Mouse (Mus musculus): ENCODE data around the gene Angel2. TPM values are rescaled to one million over a fixed set of nuclear protein-coding genes. Genes with fewer than 3 reads are reported as not detected.

Angel2 gene
- polyA plus RNA-seq, 1 experiment from 2014 or later = 43.8 TPM

DNA sequence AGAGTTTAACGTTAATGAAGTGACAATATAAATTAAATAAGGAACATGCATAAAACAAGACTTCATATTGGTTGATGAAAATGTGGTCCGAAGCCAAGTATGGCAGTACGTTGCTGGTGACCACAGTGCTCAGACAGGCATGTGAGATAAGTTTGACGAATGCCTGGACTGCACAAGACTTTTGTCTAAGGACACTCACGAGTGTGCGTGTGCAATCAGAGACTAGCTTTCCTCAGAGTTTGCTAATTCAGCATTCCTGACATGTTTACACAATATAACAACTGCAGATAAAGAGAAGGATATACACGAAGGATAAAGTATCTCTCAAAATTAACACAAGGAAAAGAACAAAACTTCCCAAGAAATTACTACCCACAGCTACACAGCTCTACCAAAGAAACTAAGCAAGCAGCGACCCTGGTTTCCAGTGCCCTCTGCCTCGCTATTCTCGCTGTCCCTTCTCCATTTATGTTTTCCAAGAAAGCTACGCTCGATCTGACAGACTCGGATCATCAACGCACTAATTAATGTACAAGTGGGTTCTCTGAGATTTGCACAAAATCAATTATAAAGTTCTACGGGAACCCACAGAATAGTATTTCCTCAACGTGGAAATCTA lies 2.9 kb downstream of the Angel2 start:
- peak overlapping the region; percentile 82 for H3K4me3 ChIP-seq (replicated peaks; ENCODE audit: low read depth, low read length)
- peak overlapping the region; percentile 98 for H3K27ac ChIP-seq
- H3K27me3 ChIP-seq (ENCODE audit: insufficient read depth, low read length) = no peaks in the 10 kb centered on the region
- peak overlapping the region; percentile 64 for H3K4me2 ChIP-seq (ENCODE audit: low read length)
- H3K4me1 ChIP-seq (replicated peaks; ENCODE audit: insufficient read depth, low read length) = peaks cover 7% of the 10 kb centered on the region; the same call in 1 of the 2 replicates
- TF ChIP-seq CTCF (IDR thresholded peaks at IDR 0.05; ENCODE audit: low read depth) = no peak
- WGBS = 15% methylated on average over 16 of the region's 16 CpGs
- H3K9ac ChIP-seq (ENCODE audit: low read depth, low read length) = peak overlapping the region; percentile 94
- DNase-seq (ENCODE audit: low spot score) (no peak), ATAC-seq (replicated peaks; ENCODE audit: low FRiP score, low read depth) (0 out of 2 replicates have a peak, but pooled peaks have one; percentile 10)
- no peaks in the 10 kb centered on the region for H3K36me3 ChIP-seq (ENCODE audit: insufficient read depth, low read length)
- no peaks in the 10 kb centered on the region for H3K9me3 ChIP-seq (replicated peaks; ENCODE audit: low read length)

GRCm38 (mm10) chr1:190928370-190929009 lies 3.6 kb downstream of the Angel2 start:
- H3K27ac ChIP-seq = peak overlapping the region; percentile 98
- H3K4me1 ChIP-seq (replicated peaks; ENCODE audit: insufficient read depth, low read length) = peaks cover 7% of the 10 kb centered on the region; the same call in 1 of the 2 replicates
- TF ChIP-seq CTCF (IDR thresholded peaks at IDR 0.05; ENCODE audit: low read depth) = no peak
- H3K4me2 ChIP-seq (ENCODE audit: low read length) = peak overlapping the region; percentile 64
- WGBS = under 1% methylated on average over 63 of the region's 79 CpGs
- H3K36me3 ChIP-seq (ENCODE audit: insufficient read depth, low read length) = 0 out of 2 replicates have a peak, but pooled peaks cover 2% of the 10 kb centered on the region
- H3K4me3 ChIP-seq (replicated peaks; ENCODE audit: low read depth, low read length) = peak overlapping the region; percentile 82
- DNase-seq (ENCODE audit: low spot score) (peak; percentile 98), ATAC-seq (replicated peaks; ENCODE audit: low FRiP score, low read depth) (peak; percentile 96)
- peak overlapping the region; percentile 94 for H3K9ac ChIP-seq (ENCODE audit: low read depth, low read length)
- no peaks in the 10 kb centered on the region for H3K27me3 ChIP-seq (ENCODE audit: insufficient read depth, low read length)
- no peaks in the 10 kb centered on the region for H3K9me3 ChIP-seq (replicated peaks; ENCODE audit: low read length)

DNA sequence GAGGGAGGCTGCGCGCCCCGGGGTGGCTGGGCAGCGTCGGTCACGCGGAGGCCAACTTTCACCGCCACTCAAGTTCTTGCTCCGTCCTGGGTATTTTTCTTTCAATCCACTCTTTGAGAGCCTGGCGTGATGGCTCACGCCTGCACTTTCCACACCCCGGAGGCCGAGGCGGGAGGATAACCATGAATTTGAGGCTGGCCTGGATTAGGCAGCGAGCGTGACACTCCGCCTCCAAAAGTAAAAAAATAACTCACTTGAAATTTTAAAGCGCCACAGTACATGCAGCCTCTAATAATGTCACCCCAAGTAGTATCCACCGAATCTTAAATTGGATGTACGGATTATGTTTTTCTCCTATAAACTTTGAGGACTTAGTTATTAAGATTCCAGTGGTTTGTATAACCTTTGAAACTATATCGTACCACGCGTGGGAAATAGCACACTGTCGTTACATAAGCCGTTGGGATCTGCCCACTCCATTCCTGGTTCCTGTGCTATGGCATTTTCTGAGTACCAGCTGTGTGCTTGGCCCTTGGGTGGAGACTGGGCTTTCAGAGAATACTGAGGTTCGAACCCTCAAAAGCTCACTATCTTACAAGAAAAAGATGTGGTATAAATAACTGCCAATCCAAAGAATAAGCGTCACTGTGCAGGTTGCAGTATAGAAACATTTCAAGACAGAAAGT lies 4.2 kb downstream of the Angel2 start:
- Histone ChIP-seq H3K27me3 (ENCODE audit: insufficient read depth, low read length) (no peaks in the 10 kb centered on the region), H3K4me2 (ENCODE audit: low read length) (peak overlapping the region; percentile 64), H3K9me3 (replicated peaks; ENCODE audit: low read length) (no peaks in the 10 kb centered on the region), H3K4me1 (replicated peaks; ENCODE audit: insufficient read depth, low read length) (peaks cover 7% of the 10 kb centered on the region; the same call in 1 of the 2 replicates), H3K9ac (ENCODE audit: low read depth, low read length) (peak overlapping the region; percentile 94), H3K4me3 (replicated peaks; ENCODE audit: low read depth, low read length) (peak overlapping the region; percentile 82), H3K36me3 (ENCODE audit: insufficient read depth, low read length) (0 out of 2 replicates have a peak, but pooled peaks cover 2% of the 10 kb centered on the region), H3K27ac (peak overlapping the region; percentile 98)
- no peak for TF ChIP-seq CTCF (IDR thresholded peaks at IDR 0.05; ENCODE audit: low read depth)
- 5% methylated on average over 27 of the region's 27 CpGs for WGBS
- peak; percentile 48; the same call in 1 of the 2 replicates for ATAC-seq (replicated peaks; ENCODE audit: low FRiP score, low read depth)
- peak; percentile 71 for DNase-seq (ENCODE audit: low spot score)

- no peak for TF ChIP-seq CTCF (IDR thresholded peaks at IDR 0.05; ENCODE audit: low read depth)
- H3K9ac ChIP-seq (ENCODE audit: low read depth, low read length) = no peak overlapping the region
- H3K4me3 ChIP-seq (replicated peaks; ENCODE audit: low read depth, low read length) = no peak overlapping the region
- ATAC-seq (replicated peaks; ENCODE audit: low FRiP score, low read depth) = no peak
- peaks cover 7% of the 10 kb centered on the region; the same call in 1 of the 2 replicates for H3K4me1 ChIP-seq (replicated peaks; ENCODE audit: insufficient read depth, low read length)
- no peak overlapping the region for H3K4me2 ChIP-seq (ENCODE audit: low read length)
- H3K27me3 ChIP-seq (ENCODE audit: insufficient read depth, low read length) = no peaks in the 10 kb centered on the region
- H3K9me3 ChIP-seq (replicated peaks; ENCODE audit: low read length) = no peaks in the 10 kb centered on the region
- peaks cover 10% of the 10 kb centered on the region; the same call in 1 of the 2 replicates for H3K36me3 ChIP-seq (ENCODE audit: insufficient read depth, low read length)
- 85% methylated on average over 6 of the region's 6 CpGs for WGBS
- H3K27ac ChIP-seq = no peak overlapping the region
- DNase-seq (ENCODE audit: low spot score) = no peak
Measured at GRCm38 (mm10) chr1:190930181-190930580, 5.3 kb downstream of the Angel2 start.

- 92% methylated on average over 7 of the region's 7 CpGs for WGBS
- Histone ChIP-seq H3K27ac (no peak overlapping the region), H3K9me3 (replicated peaks; ENCODE audit: low read length) (no peaks in the 10 kb centered on the region), H3K9ac (ENCODE audit: low read depth, low read length) (no peak overlapping the region), H3K4me2 (ENCODE audit: low read length) (no peak overlapping the region), H3K4me1 (replicated peaks; ENCODE audit: insufficient read depth, low read length) (no peaks in the 10 kb centered on the region), H3K36me3 (ENCODE audit: insufficient read depth, low read length) (peaks cover 46% of the 10 kb centered on the region), H3K27me3 (ENCODE audit: insufficient read depth, low read length) (no peaks in the 10 kb centered on the region), H3K4me3 (replicated peaks; ENCODE audit: low read depth, low read length) (no peak overlapping the region)
- DNase-seq (ENCODE audit: low spot score) (no peak), ATAC-seq (replicated peaks; ENCODE audit: low FRiP score, low read depth) (no peak)
- TF ChIP-seq CTCF (IDR thresholded peaks at IDR 0.05; ENCODE audit: low read depth) = no peak
Measured at GRCm38 (mm10) chr1:190939803-190940202, 14.9 kb downstream of the Angel2 start.

GRCm38 (mm10) chr1:190944109-190944760 lies 19.3 kb downstream of the Angel2 start:
- Histone ChIP-seq H3K4me3 (replicated peaks; ENCODE audit: low read depth, low read length) (no peak overlapping the region), H3K36me3 (ENCODE audit: insufficient read depth, low read length) (peaks cover 54% of the 10 kb centered on the region), H3K4me1 (replicated peaks; ENCODE audit: insufficient read depth, low read length) (no peaks in the 10 kb centered on the region), H3K9ac (ENCODE audit: low read depth, low read length) (no peak overlapping the region), H3K9me3 (replicated peaks; ENCODE audit: low read length) (no peaks in the 10 kb centered on the region), H3K27me3 (ENCODE audit: insufficient read depth, low read length) (no peaks in the 10 kb centered on the region), H3K27ac (no peak overlapping the region), H3K4me2 (ENCODE audit: low read length) (no peak overlapping the region)
- peak; percentile 85 for DNase-seq (ENCODE audit: low spot score)
- TF ChIP-seq CTCF (IDR thresholded peaks at IDR 0.05; ENCODE audit: low read depth) = peak; percentile 87
- peak; percentile 75 for ATAC-seq (replicated peaks; ENCODE audit: low FRiP score, low read depth)
- WGBS = 50% methylated on average over 6 of the region's 6 CpGs
